Mouse (Mus musculus): Measurements from ENCODE around the gene Dnajb3.
"Not testable (repeated sequence)": the region's sequence is repeated elsewhere in the genome, so short reads cannot be mapped to it uniquely, and the experiment has no call there.

The Dnajb3 gene

GRCm38 (mm10) chr1:88215466-88216380, 10.1 kb upstream of the Dnajb3 start:
- DNase-seq (ENCODE audit: low spot score in 2 of 2): no peak

GRCm38 (mm10) chr1:88214462-88214952, 8.9 kb upstream of the Dnajb3 start:
- DNase-seq (ENCODE audit: low spot score in 2 of 2): no peak

DNA sequence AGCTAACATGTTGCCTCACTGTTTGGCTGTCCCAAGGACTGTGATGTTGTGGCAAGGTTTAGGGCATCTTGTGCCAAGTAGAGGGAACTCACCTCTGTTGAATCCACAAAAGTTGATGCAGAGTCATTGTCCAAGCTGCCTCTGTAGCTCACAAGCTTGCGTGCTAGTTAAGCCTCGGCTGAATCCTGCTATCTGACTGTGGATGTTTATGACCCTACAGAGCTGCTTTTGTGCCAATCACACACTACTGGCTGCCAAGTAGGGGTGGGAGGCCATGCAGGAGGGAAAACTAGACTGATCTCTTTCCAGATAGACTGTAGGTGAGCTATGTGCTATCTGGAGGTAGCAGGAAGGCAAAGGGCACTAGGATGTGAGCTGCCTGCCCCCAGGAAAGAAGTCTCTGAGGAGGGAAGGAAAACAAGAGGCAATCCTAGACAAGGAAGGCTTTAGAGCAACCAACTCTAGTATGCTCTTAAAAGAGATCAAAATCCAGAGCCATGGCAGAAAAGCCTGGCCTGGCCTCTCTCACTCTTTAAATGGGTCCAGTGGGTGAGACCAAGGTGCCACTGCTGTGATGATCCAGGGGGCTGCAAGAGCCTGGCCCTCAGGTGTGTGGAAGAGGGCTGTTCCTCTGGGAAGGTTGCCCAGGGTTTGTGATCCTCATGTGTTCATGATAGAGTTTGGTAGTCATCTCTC, 8.3 kb upstream of the Dnajb3 start:
- no peak for DNase-seq (ENCODE audit: low spot score in 2 of 2)

GRCm38 (mm10) chr1:88213061-88213460, 7.5 kb upstream of the Dnajb3 start:
- no peak for DNase-seq (ENCODE audit: low spot score in 2 of 2)

DNA sequence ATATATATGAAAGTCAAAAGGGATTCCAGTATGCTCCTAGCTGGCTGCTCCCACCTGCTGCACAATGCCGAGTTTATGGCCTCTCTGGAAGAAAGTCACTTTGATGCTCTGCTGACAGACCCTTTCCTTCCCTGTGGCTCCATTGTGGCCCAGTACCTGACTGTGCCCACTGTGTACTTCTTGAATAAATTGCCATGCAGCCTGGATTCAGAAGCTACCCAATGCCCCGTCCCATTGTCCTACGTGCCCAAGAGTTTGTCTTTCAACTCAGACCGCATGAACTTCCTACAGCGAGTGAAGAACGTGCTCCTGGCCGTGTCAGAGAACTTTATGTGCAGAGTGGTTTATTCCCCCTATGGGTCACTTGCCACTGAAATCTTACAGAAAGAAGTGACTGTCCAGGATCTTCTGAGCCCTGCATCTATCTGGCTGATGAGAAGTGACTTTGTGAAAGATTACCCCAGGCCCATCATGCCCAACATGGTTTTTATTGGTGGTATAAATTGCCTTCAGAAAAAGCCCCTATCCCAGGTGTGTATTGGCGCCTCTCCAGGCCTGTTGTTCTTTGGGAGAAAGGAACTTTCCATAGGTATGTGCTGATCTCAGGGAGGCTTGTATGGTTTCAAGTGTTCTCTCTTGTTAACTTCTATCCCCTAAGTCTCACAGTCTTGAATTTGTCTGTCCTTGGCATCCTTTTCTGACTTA, 6.9 kb upstream of the Dnajb3 start:
- no peak for DNase-seq (ENCODE audit: low spot score in 2 of 2)

DNA sequence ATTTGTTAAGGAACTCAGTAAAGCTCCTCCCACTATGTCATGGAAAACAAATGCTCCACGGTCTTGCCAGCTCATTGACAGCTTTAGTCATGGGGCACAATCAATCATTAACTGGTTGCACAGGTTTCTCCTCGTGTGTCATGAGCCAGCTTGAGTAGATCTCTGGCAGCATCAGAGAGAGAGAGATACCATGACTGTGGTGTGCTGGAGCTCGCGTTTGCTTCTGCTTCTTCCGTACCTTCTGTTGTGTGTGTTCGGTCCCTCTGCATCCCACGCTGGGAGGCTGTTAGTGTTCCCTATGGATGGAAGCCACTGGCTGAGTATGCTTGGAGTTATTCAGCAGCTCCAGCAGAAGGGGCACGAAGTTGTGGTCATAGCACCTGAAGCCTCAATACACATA, 6.2 kb upstream of the Dnajb3 start, which contains the start of gene Ugt1a1:
TSS of gene Ugt1a1 (plus strand) at position 148 of the 400 bp plus-strand sequence.
- peak in 1 of 2 experiments; percentile 26 for DNase-seq (ENCODE audit: low spot score in 2 of 2)

GRCm38 (mm10) chr1:88206843-88207479, 1.4 kb upstream of the Dnajb3 start:
- DNase-seq (ENCODE audit: low spot score in 2 of 2): peak in 1 of 2 experiments; percentile 29

DNA sequence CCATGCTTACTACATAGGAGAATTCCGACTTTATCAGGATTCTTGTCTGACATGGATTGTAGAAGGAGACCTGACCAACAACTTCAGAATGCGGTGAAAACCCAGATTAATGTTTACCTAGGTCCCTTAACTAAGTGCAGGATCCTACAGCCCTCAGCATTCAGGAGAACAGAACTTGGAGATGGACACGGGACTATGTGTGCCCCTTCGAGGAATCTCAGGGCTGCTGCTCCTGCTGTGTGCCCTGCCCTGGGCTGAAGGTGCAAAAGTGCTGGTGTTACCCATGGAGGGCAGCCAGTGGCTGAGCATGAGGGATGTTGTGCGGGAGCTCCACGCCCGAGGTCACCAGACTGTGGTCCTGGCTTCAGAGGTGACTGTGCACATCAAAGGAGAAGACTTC, 5.1 kb downstream of the Dnajb3 start, which contains the start of gene Ugt1a2:
TSS of gene Ugt1a2 (plus strand) at position 146 of the 400 bp plus-strand sequence.
- DNase-seq (ENCODE audit: low spot score in 2 of 2): no peak

GRCm38 (mm10) chr1:88199996-88200395, 5.6 kb downstream of the Dnajb3 start:
- DNase-seq (ENCODE audit: low spot score in 2 of 2): no peak

- DNase-seq (ENCODE audit: low spot score in 2 of 2): no peak
Observed at GRCm38 (mm10) chr1:88197443-88197842, 8.1 kb downstream of the Dnajb3 start.

GRCm38 (mm10) chr1:88195687-88196086, 9.9 kb downstream of the Dnajb3 start:
- no peak for DNase-seq (ENCODE audit: low spot score in 2 of 2)

DNA sequence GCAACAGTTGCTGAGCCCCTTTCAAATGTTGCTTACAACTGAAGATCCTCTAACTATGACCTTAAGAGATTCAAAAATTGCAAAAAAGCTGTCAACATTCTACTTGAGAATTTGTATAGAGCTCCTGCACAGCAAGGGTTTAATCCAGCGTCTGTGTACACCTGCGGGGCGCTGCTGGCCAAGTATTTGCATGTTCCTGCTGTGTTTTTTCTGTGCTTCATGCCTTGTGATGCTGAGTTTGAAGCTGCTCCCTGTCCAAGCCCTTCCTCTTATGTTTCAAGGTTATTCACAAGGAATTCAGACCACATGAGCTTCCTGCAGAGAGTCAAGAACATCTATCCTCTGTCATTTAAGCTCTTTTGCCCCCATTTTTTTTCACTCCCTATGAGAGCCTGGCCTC, 13.4 kb downstream of the Dnajb3 start:
- DNase-seq (ENCODE audit: low spot score in 2 of 2): no peak

DNA sequence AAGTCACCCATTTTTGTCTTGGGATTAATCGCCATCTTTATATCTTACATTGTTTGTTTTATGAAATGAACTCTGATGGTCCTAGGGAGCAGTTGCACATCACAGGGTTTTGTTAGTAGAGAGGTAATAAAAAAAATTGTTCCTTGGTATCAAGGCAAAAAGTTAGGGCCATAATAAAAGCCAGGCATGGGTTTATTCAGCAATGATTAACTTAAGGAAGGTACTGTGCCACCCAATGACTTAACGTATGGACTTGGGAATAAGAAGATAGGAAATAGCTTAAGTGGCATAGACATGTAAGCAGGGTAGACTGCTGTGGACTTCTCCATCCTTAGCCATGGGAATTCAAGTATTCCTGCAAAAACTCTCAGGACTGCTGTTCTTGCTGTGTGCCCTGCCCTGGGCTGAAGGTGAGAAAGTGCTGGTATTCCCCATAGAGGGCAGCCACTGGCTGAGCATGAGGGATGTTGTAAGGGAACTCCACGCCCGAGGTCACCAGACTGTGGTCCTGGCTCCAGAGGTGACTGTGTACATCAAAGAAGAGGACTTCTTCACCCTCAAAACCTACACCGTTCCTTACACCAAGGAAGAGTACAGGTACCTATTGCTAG, 19.2 kb downstream of the Dnajb3 start:
- DNase-seq (ENCODE audit: low spot score in 2 of 2): no peak

GRCm38 (mm10) chr1:88179657-88180056, 25.9 kb downstream of the Dnajb3 start:
- no peak for DNase-seq (ENCODE audit: low spot score in 2 of 2)

GRCm38 (mm10) chr1:88172190-88172589, 33.4 kb downstream of the Dnajb3 start:
- not testable (repeated sequence) for DNase-seq (ENCODE audit: low spot score in 2 of 2)

DNA sequence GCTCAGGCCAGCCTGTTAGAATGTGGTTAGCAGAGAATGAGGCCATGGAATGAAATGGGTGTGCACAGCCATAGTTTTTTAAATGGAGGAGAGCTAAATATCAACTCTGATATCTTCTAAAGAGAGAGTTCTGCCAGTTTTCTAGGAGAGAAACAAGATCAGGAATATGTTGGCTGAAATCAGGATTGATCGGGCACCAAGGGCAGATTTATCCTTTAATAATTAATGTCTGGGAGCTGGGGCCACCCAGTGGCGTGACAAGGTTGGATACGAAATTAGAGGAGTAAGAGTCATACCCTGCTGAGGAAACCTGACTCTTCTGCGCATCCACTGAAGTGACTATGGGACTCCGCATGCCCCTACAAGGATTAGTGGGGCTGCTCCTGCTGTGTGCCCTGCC, 39.9 kb downstream of the Dnajb3 start, which contains the start of gene Ugt1a5:
TSS of gene Ugt1a5 (plus strand) at position 302 of the 400 bp plus-strand sequence.
- DNase-seq (ENCODE audit: low spot score in 2 of 2): no peak

DNA sequence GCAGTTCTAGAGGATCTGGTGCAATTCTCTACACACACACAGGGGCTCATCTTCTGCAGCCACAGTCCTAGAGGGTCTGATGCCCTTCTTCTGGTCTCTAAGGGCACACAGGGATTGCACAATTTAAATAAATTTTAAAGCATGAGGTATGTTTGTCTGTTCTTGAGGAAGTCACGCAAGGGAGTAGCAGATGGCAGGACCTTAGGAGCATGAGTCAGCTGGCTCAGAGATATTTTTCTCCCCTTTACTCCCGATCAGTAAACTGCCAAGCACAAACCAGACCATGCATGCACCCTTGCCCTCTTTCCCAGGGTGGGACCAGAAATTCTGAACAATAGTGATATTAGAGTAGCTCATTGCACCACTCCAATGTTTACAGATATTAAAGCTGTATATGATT, 47.2 kb downstream of the Dnajb3 start:
- no peak for DNase-seq (ENCODE audit: low spot score in 2 of 2)

Data from spleen, postnatal 10 days (tissue).